Mouse (Mus musculus): ENCODE results near the gene Id4. TPM values are rescaled to one million over a fixed set of nuclear protein-coding genes. Genes with fewer than 3 reads are reported as not detected.

The Id4 gene
- polyA plus RNA-seq, 1 experiment from 2014 or later, result 148 TPM

DNA sequence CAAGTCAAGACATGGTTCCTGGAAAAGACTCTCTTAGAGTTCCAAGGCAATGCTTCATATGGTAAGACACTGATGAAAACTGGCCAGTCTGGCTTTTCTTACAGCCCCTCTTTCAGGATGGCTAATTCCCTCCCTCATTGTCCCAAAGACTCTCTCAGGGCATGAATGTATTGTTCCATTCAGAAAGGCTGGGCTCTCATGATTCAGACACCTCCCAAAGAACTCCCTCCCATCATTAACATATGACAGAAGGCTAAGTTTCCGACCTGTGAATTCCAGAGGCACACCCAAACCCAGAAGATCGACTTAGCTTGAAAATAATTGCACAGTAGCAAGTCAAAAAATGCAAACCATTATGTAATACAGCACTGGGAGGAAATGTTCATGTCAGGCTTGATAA lies 8.5 kb upstream of the Id4 start:
- Histone ChIP-seq H3K27ac (ENCODE audit: low read length) (no peak overlapping the region), H3K36me3 (ENCODE audit: control insufficient read depth, insufficient read depth, low read length) (no peaks in the 10 kb centered on the region), H3K27me3 (ENCODE audit: control insufficient read depth, insufficient read depth, low read depth, low read length) (no peaks in the 10 kb centered on the region), H3K9me3 (replicated peaks; ENCODE audit: control insufficient read depth, low read length, poor library complexity, severe bottlenecking) (no peaks in the 10 kb centered on the region; the same call in 1 of the 2 replicates), H3K4me1 (ENCODE audit: control insufficient read depth, insufficient read depth, low read length) (0 out of 2 replicates have a peak, but pooled peaks cover 2% of the 10 kb centered on the region), H3K9ac (ENCODE audit: low read depth, low read length) (no peak overlapping the region), H3K4me3 (ENCODE audit: low read depth, low read length) (no peak overlapping the region), H3K4me2 (ENCODE audit: low read length) (no peak overlapping the region)
- ATAC-seq, result no peak
- 14% methylated on average over 2 of the region's 2 CpGs for WGBS

DNA sequence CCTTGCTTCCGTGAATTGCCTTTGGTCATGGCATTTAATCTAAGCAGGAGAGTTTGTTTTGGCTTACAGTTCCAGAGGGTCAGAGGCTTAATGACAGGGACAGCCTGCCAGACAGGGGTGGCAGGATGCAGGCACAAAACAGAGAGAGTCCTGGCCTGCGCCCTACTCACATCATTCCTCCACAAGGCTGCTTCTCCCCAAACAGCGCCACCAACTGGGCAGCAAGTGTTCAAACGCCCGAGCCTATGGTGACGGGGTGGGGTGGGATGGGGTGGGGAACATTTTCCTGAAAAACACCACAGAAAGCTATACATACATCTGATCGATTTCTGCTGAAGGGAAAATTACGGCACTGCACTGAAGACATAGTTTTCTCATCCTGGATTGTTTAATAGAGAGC lies 6.0 kb upstream of the Id4 start:
- H3K4me2 ChIP-seq (ENCODE audit: low read length), result no peak overlapping the region
- no peaks in the 10 kb centered on the region; the same call in 1 of the 2 replicates for H3K9me3 ChIP-seq (replicated peaks; ENCODE audit: control insufficient read depth, low read length, poor library complexity, severe bottlenecking)
- H3K27ac ChIP-seq (ENCODE audit: low read length), result no peak overlapping the region
- H3K9ac ChIP-seq (ENCODE audit: low read depth, low read length), result no peak overlapping the region
- WGBS, result 91% methylated on average over 8 of the region's 8 CpGs
- no peak overlapping the region for H3K4me3 ChIP-seq (ENCODE audit: low read depth, low read length)
- ATAC-seq, result no peak
- H3K4me1 ChIP-seq (ENCODE audit: control insufficient read depth, insufficient read depth, low read length), result peaks cover 10% of the 10 kb centered on the region
- H3K27me3 ChIP-seq (ENCODE audit: control insufficient read depth, insufficient read depth, low read depth, low read length), result no peaks in the 10 kb centered on the region
- H3K36me3 ChIP-seq (ENCODE audit: control insufficient read depth, insufficient read depth, low read length), result no peaks in the 10 kb centered on the region

DNA sequence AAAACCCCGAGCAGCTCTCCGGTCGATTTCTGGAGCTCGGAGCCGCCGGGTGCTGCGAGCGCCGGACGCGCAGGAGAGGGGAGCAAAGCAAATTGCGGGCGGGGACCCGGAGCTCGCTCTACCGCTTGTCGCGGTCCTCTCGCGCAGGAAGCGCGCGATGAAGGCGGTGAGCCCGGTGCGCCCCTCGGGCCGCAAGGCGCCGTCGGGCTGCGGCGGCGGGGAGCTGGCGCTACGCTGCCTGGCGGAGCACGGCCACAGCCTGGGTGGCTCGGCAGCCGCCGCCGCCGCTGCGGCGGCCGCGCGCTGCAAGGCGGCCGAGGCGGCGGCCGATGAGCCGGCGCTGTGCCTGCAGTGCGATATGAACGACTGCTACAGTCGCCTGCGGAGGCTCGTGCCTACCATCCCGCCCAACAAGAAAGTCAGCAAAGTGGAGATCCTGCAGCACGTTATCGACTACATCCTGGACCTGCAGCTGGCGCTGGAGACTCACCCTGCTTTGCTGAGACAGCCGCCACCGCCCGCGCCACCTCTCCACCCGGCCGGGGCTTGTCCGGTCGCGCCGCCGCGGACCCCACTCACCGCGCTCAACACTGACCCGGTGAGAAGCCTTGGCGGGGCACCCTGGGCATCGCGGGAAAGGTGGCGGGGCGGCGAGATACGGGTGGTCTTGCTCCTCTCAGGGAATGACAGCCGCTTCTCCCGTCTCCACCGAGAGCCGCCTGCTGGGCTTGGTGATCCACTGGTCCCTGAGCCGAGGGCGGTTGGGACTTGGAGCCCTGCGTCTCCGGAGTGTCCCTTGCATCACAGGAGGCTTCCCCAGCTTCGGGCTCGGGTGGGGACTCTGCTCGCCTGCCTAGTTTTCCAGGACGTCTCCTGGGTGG lies 553 bp downstream of the Id4 start:
- Histone ChIP-seq H3K27me3 (ENCODE audit: control insufficient read depth, insufficient read depth, low read depth, low read length) (no peaks in the 10 kb centered on the region), H3K27ac (ENCODE audit: low read length) (peak overlapping the region; percentile 99), H3K9ac (ENCODE audit: low read depth, low read length) (peak overlapping the region; percentile 100), H3K4me1 (ENCODE audit: control insufficient read depth, insufficient read depth, low read length) (peaks cover 15% of the 10 kb centered on the region), H3K4me2 (ENCODE audit: low read length) (peak overlapping the region; percentile 58), H3K4me3 (ENCODE audit: low read depth, low read length) (peak overlapping the region; percentile 92), H3K36me3 (ENCODE audit: control insufficient read depth, insufficient read depth, low read length) (no peaks in the 10 kb centered on the region), H3K9me3 (replicated peaks; ENCODE audit: control insufficient read depth, low read length, poor library complexity, severe bottlenecking) (no peaks in the 10 kb centered on the region)
- under 1% methylated on average over 98 of the region's 98 CpGs for WGBS
- ATAC-seq, result peak; percentile 43

DNA sequence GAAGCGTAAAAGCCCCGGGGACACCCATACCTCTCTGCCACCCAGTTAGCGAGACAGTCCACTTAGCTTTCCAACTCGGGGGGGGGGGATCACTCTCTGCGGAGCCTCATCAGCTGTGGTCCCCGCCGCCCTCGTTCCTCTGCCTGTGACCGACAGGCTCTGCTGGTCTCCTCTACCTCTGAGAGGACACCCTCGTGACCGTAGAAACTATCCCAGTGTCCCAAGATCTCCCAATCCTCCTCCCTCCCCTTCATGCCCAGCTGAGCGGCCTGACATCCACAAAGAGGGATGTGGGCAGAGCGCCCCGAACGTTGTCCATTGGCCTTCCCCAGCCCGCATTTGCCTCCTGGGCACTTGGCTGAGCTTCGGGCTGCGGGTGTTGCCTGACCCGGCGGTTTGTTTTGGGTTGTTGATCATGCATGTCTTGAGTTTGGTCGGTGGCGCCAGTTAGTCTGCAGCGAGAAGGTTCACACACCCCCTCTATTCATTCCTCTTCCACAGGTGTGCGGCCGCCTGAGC lies 1.5 kb downstream of the Id4 start:
- Histone ChIP-seq H3K27me3 (ENCODE audit: control insufficient read depth, insufficient read depth, low read depth, low read length) (no peaks in the 10 kb centered on the region), H3K9me3 (replicated peaks; ENCODE audit: control insufficient read depth, low read length, poor library complexity, severe bottlenecking) (no peaks in the 10 kb centered on the region), H3K9ac (ENCODE audit: low read depth, low read length) (peak overlapping the region; percentile 100), H3K4me2 (ENCODE audit: low read length) (peak overlapping the region; percentile 58), H3K4me1 (ENCODE audit: control insufficient read depth, insufficient read depth, low read length) (peaks cover 21% of the 10 kb centered on the region), H3K27ac (ENCODE audit: low read length) (peak overlapping the region; percentile 99), H3K4me3 (ENCODE audit: low read depth, low read length) (peak overlapping the region; percentile 92), H3K36me3 (ENCODE audit: control insufficient read depth, insufficient read depth, low read length) (no peaks in the 10 kb centered on the region)
- no peak for ATAC-seq
- under 1% methylated on average over 25 of the region's 25 CpGs for WGBS

DNA sequence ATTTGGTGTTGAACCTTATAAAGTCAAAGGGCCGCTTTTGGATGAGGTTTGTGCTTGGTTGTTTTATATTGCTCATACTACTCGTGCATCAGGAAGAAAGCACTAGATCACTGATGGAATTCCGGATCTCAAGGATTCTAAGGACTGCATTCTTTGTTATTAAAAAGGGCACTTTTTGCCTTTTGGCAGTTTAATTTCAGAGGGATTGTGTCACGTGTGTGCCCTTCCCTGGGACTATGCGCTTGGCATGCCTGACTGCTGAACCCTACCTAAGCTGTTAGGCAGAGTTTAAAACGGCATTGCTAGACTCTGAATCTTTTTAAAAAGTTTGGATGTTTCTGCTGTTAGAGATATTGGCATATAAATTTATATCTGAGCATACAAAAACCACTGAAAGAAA lies 4.0 kb downstream of the Id4 start:
- Histone ChIP-seq H3K9me3 (replicated peaks; ENCODE audit: control insufficient read depth, low read length, poor library complexity, severe bottlenecking) (no peaks in the 10 kb centered on the region), H3K27me3 (ENCODE audit: control insufficient read depth, insufficient read depth, low read depth, low read length) (no peaks in the 10 kb centered on the region), H3K4me1 (ENCODE audit: control insufficient read depth, insufficient read depth, low read length) (peaks cover 14% of the 10 kb centered on the region), H3K36me3 (ENCODE audit: control insufficient read depth, insufficient read depth, low read length) (no peaks in the 10 kb centered on the region), H3K4me3 (ENCODE audit: low read depth, low read length) (peak overlapping the region; percentile 52), H3K9ac (ENCODE audit: low read depth, low read length) (peak overlapping the region; percentile 50), H3K27ac (ENCODE audit: low read length) (peak overlapping the region; percentile 57), H3K4me2 (ENCODE audit: low read length) (peak overlapping the region; percentile 56)
- WGBS, result 28% methylated on average over 6 of the region's 6 CpGs
- no peak for ATAC-seq

DNA sequence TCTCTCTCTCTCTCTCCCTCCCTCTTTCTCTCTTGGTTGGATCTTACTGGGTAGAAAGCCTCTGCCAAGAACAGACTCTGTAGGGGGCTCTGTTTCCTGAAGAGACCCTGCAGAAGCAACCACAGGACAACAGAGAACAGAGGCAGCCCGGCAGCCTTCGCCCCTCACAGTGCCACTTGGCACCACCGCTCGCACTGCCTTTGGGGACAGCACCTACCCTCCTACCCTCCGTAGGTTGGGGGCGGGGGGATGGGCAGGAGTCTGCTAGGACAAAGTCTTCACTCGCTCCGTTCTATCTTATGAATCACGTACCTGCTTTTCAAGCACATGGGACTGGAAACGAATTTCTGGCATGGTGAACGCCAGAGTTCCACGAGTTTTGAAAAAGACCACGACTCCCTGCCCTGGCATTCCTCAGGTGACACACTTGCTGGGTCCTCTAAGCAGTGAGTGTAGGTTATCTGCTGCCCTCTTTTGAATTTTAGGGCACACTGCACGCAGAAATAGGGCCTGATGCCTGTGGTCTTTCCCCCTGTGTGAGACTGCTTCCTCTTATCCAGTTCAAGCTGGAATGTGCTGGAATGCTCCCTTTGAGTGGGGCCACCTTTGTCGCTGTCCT lies 12.5 kb downstream of the Id4 start:
- Histone ChIP-seq H3K27me3 (ENCODE audit: control insufficient read depth, insufficient read depth, low read depth, low read length) (no peaks in the 10 kb centered on the region), H3K27ac (ENCODE audit: low read length) (no peak overlapping the region), H3K4me2 (ENCODE audit: low read length) (peak overlapping the region; percentile 49), H3K9ac (ENCODE audit: low read depth, low read length) (no peak overlapping the region), H3K4me3 (ENCODE audit: low read depth, low read length) (peak overlapping the region; percentile 13; the same call in 1 of the 2 replicates), H3K4me1 (ENCODE audit: control insufficient read depth, insufficient read depth, low read length) (peaks cover 25% of the 10 kb centered on the region), H3K36me3 (ENCODE audit: control insufficient read depth, insufficient read depth, low read length) (no peaks in the 10 kb centered on the region), H3K9me3 (replicated peaks; ENCODE audit: control insufficient read depth, low read length, poor library complexity, severe bottlenecking) (no peaks in the 10 kb centered on the region)
- 7% methylated on average over 15 of the region's 15 CpGs for WGBS
- ATAC-seq, result peak; percentile 72

DNA sequence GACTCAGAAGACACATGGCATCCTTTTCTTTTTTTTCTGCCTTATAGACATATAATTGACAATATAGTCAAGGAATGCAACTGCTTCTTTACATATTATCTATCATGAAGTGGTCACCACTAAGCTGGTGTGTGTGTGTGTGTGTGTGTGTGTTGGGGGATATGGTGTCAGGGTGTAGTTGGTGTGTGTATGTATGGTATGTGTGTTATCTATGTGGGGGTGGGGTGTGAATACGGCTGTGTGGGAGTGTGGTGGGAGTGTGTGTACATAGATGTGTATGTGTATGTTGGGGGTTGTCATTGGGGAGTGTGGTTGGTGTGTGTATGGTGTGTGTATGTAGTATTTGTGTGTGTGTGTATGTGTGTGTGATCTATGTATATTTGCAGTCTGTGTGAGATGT lies 13.1 kb downstream of the Id4 start:
- ATAC-seq, result no peak
- peaks cover 25% of the 10 kb centered on the region for H3K4me1 ChIP-seq (ENCODE audit: control insufficient read depth, insufficient read depth, low read length)
- 89% methylated on average over 1 of the region's 1 CpGs for WGBS
- no peak overlapping the region for H3K4me2 ChIP-seq (ENCODE audit: low read length)
- no peak overlapping the region for H3K27ac ChIP-seq (ENCODE audit: low read length)
- H3K36me3 ChIP-seq (ENCODE audit: control insufficient read depth, insufficient read depth, low read length), result no peaks in the 10 kb centered on the region
- H3K27me3 ChIP-seq (ENCODE audit: control insufficient read depth, insufficient read depth, low read depth, low read length), result no peaks in the 10 kb centered on the region
- no peak overlapping the region for H3K4me3 ChIP-seq (ENCODE audit: low read depth, low read length)
- H3K9ac ChIP-seq (ENCODE audit: low read depth, low read length), result no peak overlapping the region
- H3K9me3 ChIP-seq (replicated peaks; ENCODE audit: control insufficient read depth, low read length, poor library complexity, severe bottlenecking), result no peaks in the 10 kb centered on the region

DNA sequence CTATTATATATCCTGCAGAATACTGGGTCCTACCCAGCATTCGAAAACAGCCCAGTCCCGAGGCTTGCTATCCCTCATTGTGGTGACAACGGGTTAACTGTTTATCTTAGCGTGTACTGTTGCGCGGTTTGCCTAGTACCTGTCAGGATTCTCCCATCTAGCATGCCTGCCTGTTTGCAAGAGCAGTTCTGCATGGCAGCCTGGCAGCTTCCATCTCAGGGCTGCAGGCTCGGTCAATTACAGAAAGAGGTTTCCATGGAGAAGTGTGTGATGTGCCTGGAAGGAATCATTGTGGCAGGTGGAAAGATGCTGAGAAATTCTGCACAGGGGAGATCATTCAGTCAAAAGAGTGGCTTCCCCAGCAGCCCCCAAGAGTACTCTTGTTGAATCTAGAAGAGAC lies 16.0 kb downstream of the Id4 start:
- WGBS, result 48% methylated on average over 7 of the region's 7 CpGs
- H3K9me3 ChIP-seq (replicated peaks; ENCODE audit: control insufficient read depth, low read length, poor library complexity, severe bottlenecking), result no peaks in the 10 kb centered on the region
- no peak overlapping the region for H3K4me2 ChIP-seq (ENCODE audit: low read length)
- no peaks in the 10 kb centered on the region for H3K36me3 ChIP-seq (ENCODE audit: control insufficient read depth, insufficient read depth, low read length)
- peak; percentile 77 for ATAC-seq
- no peak overlapping the region; the same call in 1 of the 2 replicates for H3K9ac ChIP-seq (ENCODE audit: low read depth, low read length)
- H3K27ac ChIP-seq (ENCODE audit: low read length), result peak overlapping the region; percentile 51
- no peaks in the 10 kb centered on the region for H3K27me3 ChIP-seq (ENCODE audit: control insufficient read depth, insufficient read depth, low read depth, low read length)
- no peak overlapping the region for H3K4me3 ChIP-seq (ENCODE audit: low read depth, low read length)
- H3K4me1 ChIP-seq (ENCODE audit: control insufficient read depth, insufficient read depth, low read length), result peaks cover 25% of the 10 kb centered on the region

DNA sequence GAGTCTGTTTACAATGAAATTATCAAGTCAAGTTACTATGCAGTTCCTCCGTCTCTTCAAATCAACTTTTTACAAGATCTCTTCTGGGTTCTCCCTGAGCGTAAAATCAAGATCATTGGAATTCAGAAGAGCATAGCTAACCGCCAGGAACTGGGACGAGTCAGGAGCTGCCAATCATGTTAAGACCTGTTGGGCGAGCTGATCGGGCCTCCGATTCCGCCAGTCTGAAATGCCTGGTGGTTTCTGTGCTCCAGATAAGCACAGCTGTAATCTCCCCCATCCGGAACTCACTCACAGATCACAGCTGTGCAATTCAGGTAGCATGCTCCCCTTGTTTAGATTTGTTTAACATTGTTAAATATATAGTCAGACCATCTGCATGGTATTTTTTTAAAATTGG lies 23.4 kb downstream of the Id4 start:
- Histone ChIP-seq H3K4me3 (ENCODE audit: low read depth, low read length) (no peak overlapping the region), H3K9me3 (replicated peaks; ENCODE audit: control insufficient read depth, low read length, poor library complexity, severe bottlenecking) (no peaks in the 10 kb centered on the region), H3K4me1 (ENCODE audit: control insufficient read depth, insufficient read depth, low read length) (peaks cover 5% of the 10 kb centered on the region), H3K4me2 (ENCODE audit: low read length) (no peak overlapping the region), H3K9ac (ENCODE audit: low read depth, low read length) (no peak overlapping the region), H3K27ac (ENCODE audit: low read length) (no peak overlapping the region), H3K36me3 (ENCODE audit: control insufficient read depth, insufficient read depth, low read length) (no peaks in the 10 kb centered on the region), H3K27me3 (ENCODE audit: control insufficient read depth, insufficient read depth, low read depth, low read length) (no peaks in the 10 kb centered on the region)
- 59% methylated on average over 9 of the region's 9 CpGs for WGBS
- ATAC-seq, result no peak
